Mouse (Mus musculus): ENCODE results near the gene Rpl28.
A peak's percentile ranks its signal among the peaks of the same experiment; 100 is the strongest.
"Not testable (repeated sequence)": the region's sequence is repeated elsewhere in the genome, so short reads cannot be mapped to it uniquely, and the experiment has no call there.

The Rpl28 gene

GRCm38 (mm10) chr7:4783667-4784268 is 8.9 kb upstream of the Rpl28 start:
- DNase-seq (ENCODE audit: low read depth, low spot score), result no peak

GRCm38 (mm10) chr7:4788499-4789435 is 3.9 kb upstream of the Rpl28 start:
- peak; percentile 77 for DNase-seq (ENCODE audit: low read depth, low spot score)

- no peak for DNase-seq (ENCODE audit: low read depth, low spot score)
Measured at GRCm38 (mm10) chr7:4789436-4789935, 3.2 kb upstream of the Rpl28 start, which contains the start of gene Tmem238. Tmem238 (minus strand) TSS chr7:4789656.

- not testable (repeated sequence) for DNase-seq (ENCODE audit: low read depth, low spot score)
Measured at GRCm38 (mm10) chr7:4793248-4793647, 574 bp downstream of the Rpl28 start.

GRCm38 (mm10) chr7:4793674-4794073 is 1.0 kb downstream of the Rpl28 start:
- peak; percentile 54 for DNase-seq (ENCODE audit: low read depth, low spot score)

- DNase-seq (ENCODE audit: low read depth, low spot score), result no peak
Measured at GRCm38 (mm10) chr7:4794631-4795168, 2.0 kb downstream of the Rpl28 start.

GRCm38 (mm10) chr7:4795767-4796433 is 3.2 kb downstream of the Rpl28 start:
- peak; percentile 82 for DNase-seq (ENCODE audit: low read depth, low spot score)

GRCm38 (mm10) chr7:4802247-4802646 is 9.6 kb downstream of the Rpl28 start:
- DNase-seq (ENCODE audit: low read depth, low spot score), result no peak

GRCm38 (mm10) chr7:4806716-4807115 is 14.0 kb downstream of the Rpl28 start:
- DNase-seq (ENCODE audit: low read depth, low spot score), result peak; percentile 80

- not testable (repeated sequence) for DNase-seq (ENCODE audit: low read depth, low spot score)
Measured at GRCm38 (mm10) chr7:4811131-4811530, 18.5 kb downstream of the Rpl28 start.

GRCm38 (mm10) chr7:4811842-4812302 is 19.2 kb downstream of the Rpl28 start:
- no peak for DNase-seq (ENCODE audit: low read depth, low spot score)

- peak; percentile 100 for DNase-seq (ENCODE audit: low read depth, low spot score)
Measured at GRCm38 (mm10) chr7:4812303-4813104, 19.8 kb downstream of the Rpl28 start, which contains the start of gene Ube2s. Ube2s (minus strand) TSS chr7:4812590.

- no peak for DNase-seq (ENCODE audit: low read depth, low spot score)
Measured at GRCm38 (mm10) chr7:4813105-4813791, 20.6 kb downstream of the Rpl28 start.

- no peak for DNase-seq (ENCODE audit: low read depth, low spot score)
Measured at GRCm38 (mm10) chr7:4816559-4816958, 23.9 kb downstream of the Rpl28 start.

GRCm38 (mm10) chr7:4820925-4821324 is 28.3 kb downstream of the Rpl28 start:
- DNase-seq (ENCODE audit: low read depth, low spot score), result peak; percentile 100

GRCm38 (mm10) chr7:4821690-4822089 is 29.0 kb downstream of the Rpl28 start:
- DNase-seq (ENCODE audit: low read depth, low spot score), result no peak

GRCm38 (mm10) chr7:4822162-4822907 is 29.7 kb downstream of the Rpl28 start:
- DNase-seq (ENCODE audit: low read depth, low spot score), result peak; percentile 93

- peak; percentile 96 for DNase-seq (ENCODE audit: low read depth, low spot score)
Measured at GRCm38 (mm10) chr7:4825365-4825764, 32.7 kb downstream of the Rpl28 start.

- no peak for DNase-seq (ENCODE audit: low read depth, low spot score)
Measured at GRCm38 (mm10) chr7:4830476-4830875, 37.8 kb downstream of the Rpl28 start.
